Comparison of ENCODE assay signal across 8 mouse cellular contexts in genomic region chr4:154328836-154329235, GRCm38 (mm10). TPM values are rescaled to one million over a fixed set of nuclear protein-coding genes. Genes with fewer than 3 reads are reported as not detected.
A peak's percentile ranks its signal among the peaks of the same experiment; 100 is the strongest.
DNase-seq lines count a peak whose midpoint lies in the region; ATAC-seq lines count a peak whose summit lies in the region.
"Had no signal": no experiment of that assay in that cellular context is flagged by ENCODE, and none has a peak within 500 bp of the region (broad histone marks: within the 10 kb centered on the region; RNA-seq: fewer than 3 reads in every experiment).

No protein-coding gene starts in this region.

- peak; percentile 84 for DNase-seq in ZHBTc4 (ENCODE audit: low read depth, low spot score)
- peak; percentile 42 to 67 for DNase-seq in cerebellum, adult 18-20 months
- peak; percentile 52 for DNase-seq in layer of hippocampus, adult 9-11 months
- peak; percentile 61 for DNase-seq in right cerebral cortex, adult 18-20 months

- H3K9ac ChIP-seq in forebrain, embryonic 16.5 days (replicated peaks; ENCODE audit: low read depth, low read length) = no peak overlapping the region
- H3K9ac ChIP-seq in hindbrain, embryonic 12.5 days = no peak overlapping the region
- H3K9ac ChIP-seq in lung, embryonic 15.5 days = no peak overlapping the region

- H3K4me2 ChIP-seq in forebrain, embryonic 16.5 days (ENCODE audit: low read length) = no peak overlapping the region
- no peak overlapping the region for H3K4me2 ChIP-seq in hindbrain, embryonic 12.5 days (replicated peaks)
- H3K4me2 ChIP-seq in lung, embryonic 15.5 days = no peak overlapping the region

- ATAC-seq in forebrain, embryonic 16.5 days = peak; percentile 79
- ATAC-seq in hindbrain, embryonic 12.5 days (ENCODE audit: low FRiP score) = peak; percentile 71
- peak; percentile 13; the same call in 1 of the 2 replicates for ATAC-seq in lung, embryonic 15.5 days (ENCODE audit: borderline replicate concordance, extremely low read depth, low FRiP score, low TSS enrichment)

- H3K36me3 ChIP-seq in forebrain, embryonic 16.5 days (ENCODE audit: control insufficient read depth, insufficient read depth) = no peaks in the 10 kb centered on the region
- no peaks in the 10 kb centered on the region for H3K36me3 ChIP-seq in hindbrain, embryonic 12.5 days
- H3K36me3 ChIP-seq in lung, embryonic 15.5 days = no peaks in the 10 kb centered on the region

- H3K4me3 ChIP-seq in forebrain, embryonic 16.5 days (replicated peaks; ENCODE audit: low read length) = no peak overlapping the region
- H3K4me3 ChIP-seq in hindbrain, embryonic 12.5 days = no peak overlapping the region
- H3K4me3 ChIP-seq in lung, embryonic 15.5 days = no peak overlapping the region
- H3K4me3 ChIP-seq: megakaryocyte, embryonic 14.5 days had no signal

- H3K27me3 ChIP-seq in forebrain, embryonic 16.5 days (replicated peaks; ENCODE audit: control insufficient read depth, insufficient read depth, low read length) = no peaks in the 10 kb centered on the region
- peaks cover 28% of the 10 kb centered on the region for H3K27me3 ChIP-seq in hindbrain, embryonic 12.5 days
- peaks cover 6% of the 10 kb centered on the region; the same call in 1 of the 2 replicates for H3K27me3 ChIP-seq in lung, embryonic 15.5 days

- no peaks in the 10 kb centered on the region; the same call in 1 of the 2 replicates for H3K4me1 ChIP-seq in forebrain, embryonic 16.5 days (replicated peaks; ENCODE audit: control insufficient read depth, insufficient read depth, low read length)
- peaks cover 42% of the 10 kb centered on the region for H3K4me1 ChIP-seq in hindbrain, embryonic 12.5 days
- H3K4me1 ChIP-seq in lung, embryonic 15.5 days = peaks cover 16% of the 10 kb centered on the region; the same call in 1 of the 2 replicates
- H3K4me1 ChIP-seq: megakaryocyte, embryonic 14.5 days had no signal

- H3K9me3 ChIP-seq in forebrain, embryonic 16.5 days (ENCODE audit: control insufficient read depth, low read length) = no peaks in the 10 kb centered on the region
- H3K9me3 ChIP-seq in hindbrain, embryonic 12.5 days (replicated peaks) = no peaks in the 10 kb centered on the region
- H3K9me3 ChIP-seq in lung, embryonic 15.5 days = no peaks in the 10 kb centered on the region
- H3K9me3 ChIP-seq: megakaryocyte, embryonic 14.5 days had no signal

- H3K27ac ChIP-seq in forebrain, embryonic 16.5 days (ENCODE audit: low read length) = no peak overlapping the region
- peak overlapping the region; percentile 55; the same call in 1 of the 2 replicates for H3K27ac ChIP-seq in hindbrain, embryonic 12.5 days
- no peak overlapping the region for H3K27ac ChIP-seq in lung, embryonic 15.5 days

- 8% methylated on average over 6 of the region's 6 CpGs for WGBS in forebrain, embryonic 16.5 days
- 9% methylated on average over 6 of the region's 6 CpGs for whole genome bisulfite sequencing in hindbrain, embryonic 12.5 days
- WGBS in lung, embryonic 15.5 days = 10% methylated on average over 6 of the region's 6 CpGs

RNA-seq across cellular contexts. Expression of gene B230104I21Rik, which starts 7.1 kb away (rescaled TPM):
- polyA plus RNA-seq in forebrain, embryonic 16.5 days (2015; fragmentation: Nextera tagmentation; extraction: Ambion mirVana) = not detected in 2 replicates
- polyA plus RNA-seq in hindbrain, embryonic 12.5 days (2016; fragmentation: Nextera tagmentation; extraction: Ambion mirVana) = not detected in 2 replicates
- not detected in 2 replicates for polyA plus RNA-seq in lung, embryonic 15.5 days (2015; fragmentation: Nextera tagmentation; extraction: Ambion mirVana)

RNA-seq across cellular contexts. Expression of gene Arhgef16, which starts 27.4 kb away (rescaled TPM):
- 0.51 and 0.89 TPM in 2 replicates for polyA plus RNA-seq in forebrain, embryonic 16.5 days (2015; fragmentation: Nextera tagmentation; extraction: Ambion mirVana)
- 3.0 and 4.1 TPM in 2 replicates for polyA plus RNA-seq in hindbrain, embryonic 12.5 days (2016; fragmentation: Nextera tagmentation; extraction: Ambion mirVana)
- 20.8 and 23.0 TPM in 2 replicates for polyA plus RNA-seq in lung, embryonic 15.5 days (2015; fragmentation: Nextera tagmentation; extraction: Ambion mirVana)

Comparison
In these comparisons a context has a peak if more than half of its experiments do, and no peak if none do; other contexts are left out.
1. ATAC-seq: peak in every context shown above with its lines; median percentile 79 in forebrain, embryonic 16.5 days; 71 in hindbrain, embryonic 12.5 days; 13 in lung, embryonic 15.5 days.